Mouse (Mus musculus) gastrocnemius, postnatal 14 days (tissue): ENCODE measurements at regions not wholly inside any gene's neighbourhood (a gene's known extent, or its start where the extent isn't known, plus 50 kb on each side); places are given as distances from the start of the nearest gene placed in this dataset.

Experiments used
- DNase-seq: peaks from one replicate; pipeline ENCODE4 v3.0.0; 2021; ENCODE audit warnings: mixed read lengths
- intact Hi-C: fragments of 180-260 bp; cut with DNase I; formaldehyde crosslinking; loops from one replicate; pipeline ENCODE4 v1.15.1; 2025; ENCODE audit warnings: low total_unique reads

DNA sequence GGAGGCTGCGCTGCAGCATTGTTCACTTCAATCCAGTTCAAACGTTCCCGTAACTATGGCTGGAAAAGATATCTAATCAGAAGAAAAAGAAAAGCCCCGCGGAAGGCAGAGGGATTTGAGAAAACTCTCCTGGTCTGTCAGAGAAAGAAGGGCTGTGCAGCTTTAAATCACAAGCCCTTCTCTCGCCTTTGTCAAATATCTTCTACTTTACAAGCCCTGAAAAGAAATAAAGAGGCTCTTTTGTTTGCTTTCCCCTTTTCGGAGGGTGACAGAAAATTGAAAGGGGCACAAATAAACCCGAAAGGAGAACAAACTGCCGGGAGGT lies 156.1 kb upstream of the Smim15 start:
- intact Hi-C loops: loop anchor here (10.0 kb wide), 2 partner anchors 133 to 157 kb away; partner anchors contain the start of gene Smim15
- no peak for DNase-seq

DNA sequence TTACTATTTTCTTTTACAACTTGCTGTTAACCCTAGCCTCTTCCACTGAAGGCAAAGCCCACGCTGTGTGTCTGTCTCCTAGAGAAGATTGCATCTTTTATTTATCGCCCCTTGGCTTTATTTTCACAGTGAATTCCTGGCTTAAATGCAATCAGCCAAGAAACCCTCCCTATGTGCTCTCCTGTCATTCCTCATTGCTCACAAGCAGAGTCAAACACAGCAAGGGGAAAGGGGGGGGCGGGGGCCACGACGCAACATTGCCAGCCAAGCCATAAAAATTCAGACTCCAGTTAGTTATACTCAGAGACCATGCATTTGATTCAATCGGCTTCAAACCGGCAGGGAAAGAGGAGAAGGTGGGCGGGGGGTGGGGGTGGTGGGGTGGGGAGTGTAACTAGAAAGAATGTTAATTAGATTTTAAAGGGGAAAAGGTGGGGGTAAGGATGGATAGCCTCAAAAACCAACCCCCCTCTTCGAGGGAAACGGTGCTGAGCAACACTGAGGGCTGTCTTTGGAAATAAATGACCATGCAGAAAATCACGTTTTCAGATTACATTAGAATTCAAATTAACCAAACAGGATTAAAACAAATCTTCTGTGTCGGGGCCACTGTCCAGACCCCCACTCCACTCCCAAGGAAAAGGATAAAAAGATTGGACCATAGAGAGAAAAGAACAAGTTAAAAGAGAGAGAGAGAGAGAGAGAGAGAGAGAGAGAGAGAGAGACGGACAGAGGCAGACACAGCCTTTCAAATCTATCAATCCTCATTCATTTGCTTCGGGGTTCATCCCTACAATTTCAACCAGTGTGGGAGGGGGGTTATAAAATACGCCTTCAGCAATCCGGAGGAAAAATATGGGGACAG lies 156.6 kb upstream of the Smim15 start:
- intact Hi-C loops: loop anchor here (10.0 kb wide), 2 partner anchors 133 to 157 kb away; partner anchors contain the start of gene Smim15
- no peak for DNase-seq

DNA sequence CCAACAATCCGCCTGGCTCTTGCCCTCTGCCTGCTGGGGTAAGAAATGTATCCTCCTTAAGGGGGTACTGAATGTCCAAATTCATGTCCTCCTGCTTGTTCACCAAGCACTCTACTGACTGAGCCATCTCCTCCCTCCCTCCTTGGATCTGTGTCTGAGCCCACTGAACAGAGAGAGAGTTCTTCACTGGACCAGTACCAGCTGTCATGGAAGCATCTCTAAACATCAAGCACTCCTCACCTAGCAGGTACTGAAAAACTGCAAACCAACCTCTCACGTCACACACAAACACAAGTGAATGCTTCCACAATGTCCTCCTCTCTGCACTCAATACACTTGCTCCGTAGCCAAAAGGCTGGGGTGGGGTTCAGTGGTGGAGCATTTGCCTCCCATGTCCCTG lies 159.4 kb upstream of the Smim15 start:
- DNase-seq: no peak
- intact Hi-C loops: loop anchor here (10.0 kb wide), 2 partner anchors 130 to 160 kb away; partner anchors contain the start of gene Smim15

DNA sequence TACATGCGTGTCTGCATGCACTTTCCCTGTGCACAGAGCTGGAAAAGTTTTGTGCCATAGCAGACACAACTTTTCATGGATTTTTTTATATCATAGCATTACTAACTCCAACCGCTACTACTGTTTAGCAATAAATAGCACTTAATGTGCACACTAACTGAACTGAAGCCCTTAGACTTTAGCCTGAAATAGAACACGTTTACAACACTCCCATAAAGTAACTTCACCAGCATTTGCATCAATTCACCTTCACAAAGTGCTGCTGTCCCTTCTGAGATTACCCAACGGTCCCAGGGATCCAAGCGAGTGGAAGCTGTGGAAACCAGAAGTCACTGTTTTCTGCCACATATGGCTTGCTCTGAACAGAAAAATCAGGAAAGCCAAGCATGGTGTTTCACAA lies 161.9 kb upstream of the Smim15 start:
- intact Hi-C loops: loop anchor here (10.0 kb wide), 2 partner anchors 128 to 162 kb away; partner anchors contain the start of gene Smim15

DNA sequence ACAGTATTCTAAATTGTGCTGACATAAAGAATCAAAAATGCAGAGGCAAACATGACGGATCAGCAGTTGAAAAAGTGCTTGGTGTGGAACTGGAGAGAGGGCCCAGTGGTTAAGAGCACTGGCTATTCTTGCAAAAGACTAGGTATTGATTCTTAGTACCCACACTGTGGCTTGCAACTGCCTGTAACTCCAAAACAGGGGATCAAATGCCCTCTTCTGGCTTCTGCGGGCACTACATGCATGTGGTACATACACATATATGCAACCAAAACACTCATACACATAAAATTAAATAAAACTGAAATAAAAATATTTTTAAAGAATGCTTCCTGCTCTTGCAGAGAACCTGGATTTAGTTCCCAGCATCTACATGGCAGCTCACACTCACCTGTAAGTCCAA lies 163.7 kb upstream of the Smim15 start:
- intact Hi-C loops: loop anchor here (10.0 kb wide), 2 partner anchors 126 to 164 kb away; partner anchors contain the start of gene Smim15
- DNase-seq: no peak

More for the DNA sequence above, 161.9 kb upstream of the Smim15 start:
- no peak for DNase-seq

DNA sequence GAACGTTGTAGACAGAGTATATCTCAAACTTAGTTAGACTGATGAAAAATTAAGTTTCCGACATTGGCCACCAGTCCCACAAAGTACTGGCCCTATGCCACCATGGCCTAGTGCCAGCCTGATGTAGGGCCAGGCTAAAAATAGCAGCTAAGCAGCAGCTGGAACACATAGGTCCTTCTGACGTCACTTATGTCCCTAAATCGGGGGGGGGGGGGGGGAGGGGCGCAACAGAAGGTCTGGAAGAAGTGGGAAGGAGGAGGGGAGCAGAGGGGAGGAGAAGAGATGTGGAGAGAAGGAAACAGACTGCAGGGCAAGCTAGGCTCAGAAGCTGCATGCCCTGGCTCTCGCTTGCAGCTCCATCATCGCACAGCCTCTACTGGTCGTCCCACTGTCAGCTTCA lies 164.7 kb upstream of the Smim15 start:
- DNase-seq: peak; percentile 33
- intact Hi-C loops: no loop called here

DNA sequence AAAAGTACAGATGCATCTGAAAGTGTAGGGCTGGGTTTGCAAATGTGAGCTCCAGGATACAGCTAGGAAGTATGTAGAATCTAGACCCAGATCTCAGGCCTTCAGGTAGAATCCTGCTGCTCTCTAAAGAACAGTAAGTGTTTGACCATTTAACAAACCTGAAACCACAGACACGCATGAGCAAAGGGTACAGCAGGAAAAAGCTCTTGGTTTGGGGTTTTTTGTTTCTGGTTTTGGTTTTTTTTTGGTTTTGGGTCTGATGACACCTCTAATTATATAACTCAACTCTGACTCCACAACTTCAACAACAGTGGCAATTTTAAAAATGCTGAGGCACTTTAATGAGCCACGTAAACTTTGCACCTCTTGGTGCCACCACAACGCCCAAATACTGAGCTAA lies 165.3 kb upstream of the Smim15 start:
- intact Hi-C loops: no loop called here
- DNase-seq: no peak

DNA sequence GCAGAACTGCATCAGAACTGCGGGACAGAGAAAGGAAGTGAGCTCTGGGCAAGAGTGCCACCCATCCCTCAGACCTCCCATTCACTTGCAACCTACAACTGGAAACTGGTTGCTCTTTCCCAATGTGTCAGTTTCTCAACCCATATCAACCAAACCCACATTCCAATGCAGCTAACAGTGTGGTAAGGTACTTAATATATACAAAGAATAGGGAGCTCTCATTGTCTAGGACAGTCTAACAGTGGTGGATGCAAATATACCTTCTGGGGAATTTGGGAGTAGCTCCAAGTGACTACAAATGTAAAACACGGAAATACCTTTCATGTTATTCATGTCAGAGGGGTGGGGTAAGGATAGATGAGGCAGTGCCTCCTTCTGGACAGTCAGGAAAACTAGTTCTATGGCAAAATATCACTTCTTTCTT lies 171.0 kb upstream of the Smim15 start:
- no peak for DNase-seq
- intact Hi-C loops: no loop called here

DNA sequence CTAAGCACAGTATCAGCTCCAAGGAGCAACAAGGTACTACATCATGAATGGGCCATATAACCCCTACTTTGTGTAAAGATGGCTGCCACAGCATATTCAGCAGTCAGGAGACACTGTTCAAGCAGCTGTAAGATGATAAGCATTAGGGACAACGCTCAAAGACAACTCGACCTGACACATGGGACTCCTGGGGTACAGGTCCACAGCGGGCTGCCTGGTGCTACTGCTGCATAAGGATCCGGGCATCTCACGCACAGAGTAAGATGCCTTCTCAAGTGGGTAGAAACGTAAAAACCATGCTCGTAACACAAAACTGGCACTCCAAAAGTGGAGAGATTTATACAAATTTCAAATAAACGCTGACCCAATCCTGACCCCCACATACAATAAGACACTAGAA lies 171.7 kb upstream of the Smim15 start:
- intact Hi-C loops: no loop called here
- DNase-seq: no peak

DNA sequence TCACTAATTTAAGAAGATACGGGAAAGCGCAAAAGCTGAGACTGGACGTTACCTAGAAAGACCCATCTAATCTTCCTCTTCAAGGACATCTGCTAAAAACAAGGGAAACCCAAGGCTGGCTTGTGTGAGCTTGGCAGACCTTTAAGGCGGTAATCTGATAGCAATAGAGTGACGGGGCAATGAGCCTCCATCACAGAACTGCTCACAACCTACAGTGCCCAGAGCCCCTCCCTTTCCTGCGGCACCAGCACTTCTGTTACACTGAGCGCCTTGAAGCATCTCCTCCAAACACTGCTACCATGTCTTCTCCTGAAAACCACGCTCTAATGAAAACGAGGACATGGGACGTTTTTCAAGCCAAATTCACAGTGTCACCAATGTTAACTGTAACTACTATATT lies 172.1 kb upstream of the Smim15 start:
- DNase-seq: no peak
- intact Hi-C loops: no loop called here

DNA sequence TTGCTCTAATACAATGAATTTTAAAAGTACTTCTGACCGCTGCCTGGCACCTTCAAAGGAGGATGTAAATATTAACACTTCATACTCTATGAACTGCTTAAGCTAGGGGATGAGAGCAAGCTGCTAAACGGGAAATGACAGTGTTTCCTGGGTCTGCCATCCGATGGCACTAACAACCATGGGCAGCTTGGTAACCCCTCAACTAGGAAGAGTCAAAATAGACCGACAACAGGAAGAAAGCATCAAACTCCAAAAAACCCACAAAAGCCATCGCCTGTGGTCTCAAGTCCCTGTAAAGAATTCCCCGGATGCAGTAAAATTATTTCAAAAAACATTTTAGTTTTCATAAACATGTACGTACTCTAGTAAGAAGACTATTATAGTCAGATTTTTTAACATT lies 175.3 kb upstream of the Smim15 start:
- no peak for DNase-seq
- intact Hi-C loops: no loop called here

DNA sequence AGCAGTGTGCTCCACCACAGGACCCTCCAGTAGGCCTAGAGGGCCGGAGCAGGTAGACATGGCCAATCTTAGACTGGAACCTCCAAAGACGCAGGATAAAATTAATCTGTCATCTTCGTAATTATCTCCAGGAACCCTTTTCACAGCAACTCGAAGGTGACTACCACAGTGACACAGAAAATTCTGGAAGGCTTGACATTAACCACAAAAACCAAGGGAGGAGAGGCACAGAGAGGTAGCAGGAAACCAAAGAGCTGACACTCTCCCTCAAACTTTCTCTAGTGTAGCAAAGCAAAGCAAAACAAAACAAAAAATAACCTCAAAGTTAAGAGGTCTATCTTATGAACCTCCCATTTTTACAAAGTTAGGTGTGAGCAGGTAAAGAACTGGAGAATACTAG lies 177.4 kb upstream of the Smim15 start:
- no peak for DNase-seq
- intact Hi-C loops: no loop called here

DNA sequence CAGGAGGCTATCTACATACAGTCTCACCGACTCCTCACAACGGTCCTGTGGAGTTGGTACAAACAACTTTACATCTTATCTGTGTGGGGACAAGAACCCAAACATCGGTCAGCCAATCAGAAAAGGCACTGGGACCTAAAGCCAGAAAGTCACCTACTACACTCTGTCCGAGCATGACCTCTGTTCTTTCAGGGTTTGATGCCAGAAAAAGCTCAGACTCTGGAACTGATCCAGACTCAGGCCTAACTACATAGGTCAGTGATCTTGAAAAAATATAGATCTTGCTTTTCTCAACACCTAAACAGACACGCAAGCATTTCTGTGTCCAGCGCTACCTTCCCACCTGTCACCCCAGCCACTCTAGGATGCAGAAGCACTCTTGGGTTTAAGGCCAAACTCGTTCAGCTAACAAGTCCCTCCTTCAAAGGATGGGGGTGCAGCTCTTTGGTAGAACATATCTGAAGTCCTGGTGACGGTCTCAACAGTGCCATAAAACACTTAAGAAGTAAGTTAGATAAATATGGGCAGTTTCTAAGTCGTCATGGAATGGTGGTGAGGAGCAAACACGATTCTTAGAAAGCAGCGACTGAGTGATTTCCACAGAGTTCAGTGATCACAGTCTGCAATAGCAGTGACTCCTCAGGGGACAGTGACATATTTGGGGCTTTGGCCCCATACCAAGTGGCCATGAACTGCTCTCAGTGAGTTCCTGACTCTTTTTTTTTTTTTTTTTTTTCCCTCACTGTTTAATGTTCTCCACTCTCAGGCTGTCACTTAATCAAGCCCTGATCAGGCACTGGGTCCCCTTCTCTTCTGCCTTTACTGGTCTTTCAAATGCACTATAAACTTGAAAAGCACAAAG lies 181.2 kb upstream of the Smim15 start:
- DNase-seq: no peak
- intact Hi-C loops: no loop called here

DNA sequence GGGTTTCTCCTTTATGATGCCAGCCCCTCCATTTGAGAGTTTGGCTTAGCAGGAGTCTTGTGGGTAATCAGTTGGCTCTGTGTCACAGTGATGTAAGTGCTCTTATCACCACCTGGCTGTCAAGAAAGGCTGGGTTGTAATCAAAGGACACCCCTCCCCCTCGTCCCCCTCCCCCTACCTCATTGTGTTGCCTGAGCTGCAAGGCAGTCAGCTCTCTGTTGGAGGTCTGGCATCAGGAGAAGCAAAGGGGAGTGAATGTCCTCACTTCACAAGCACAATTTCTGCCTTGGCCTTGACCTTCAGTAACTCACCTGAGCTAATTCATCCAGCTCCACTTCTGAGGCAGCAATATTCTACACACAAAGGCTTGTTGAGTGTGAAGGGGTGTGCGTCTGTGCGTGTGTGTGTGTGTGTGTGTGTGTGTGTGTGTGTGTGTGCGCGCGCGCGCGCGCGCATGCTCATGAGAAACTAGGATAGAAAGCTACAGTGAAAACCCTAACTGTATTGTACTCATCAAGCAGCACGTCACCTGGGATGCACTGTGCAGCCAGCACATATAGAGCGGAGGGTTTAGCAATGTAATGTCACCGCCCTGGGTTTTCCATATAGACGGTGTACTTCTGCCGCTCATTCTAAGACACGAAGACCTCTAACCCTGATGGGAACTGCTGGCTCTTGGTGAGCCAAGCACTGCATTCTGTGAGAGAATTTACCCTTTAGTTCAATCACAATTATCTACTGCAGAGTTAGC lies 182.7 kb upstream of the Smim15 start:
- no peak for DNase-seq
- intact Hi-C loops: no loop called here

DNA sequence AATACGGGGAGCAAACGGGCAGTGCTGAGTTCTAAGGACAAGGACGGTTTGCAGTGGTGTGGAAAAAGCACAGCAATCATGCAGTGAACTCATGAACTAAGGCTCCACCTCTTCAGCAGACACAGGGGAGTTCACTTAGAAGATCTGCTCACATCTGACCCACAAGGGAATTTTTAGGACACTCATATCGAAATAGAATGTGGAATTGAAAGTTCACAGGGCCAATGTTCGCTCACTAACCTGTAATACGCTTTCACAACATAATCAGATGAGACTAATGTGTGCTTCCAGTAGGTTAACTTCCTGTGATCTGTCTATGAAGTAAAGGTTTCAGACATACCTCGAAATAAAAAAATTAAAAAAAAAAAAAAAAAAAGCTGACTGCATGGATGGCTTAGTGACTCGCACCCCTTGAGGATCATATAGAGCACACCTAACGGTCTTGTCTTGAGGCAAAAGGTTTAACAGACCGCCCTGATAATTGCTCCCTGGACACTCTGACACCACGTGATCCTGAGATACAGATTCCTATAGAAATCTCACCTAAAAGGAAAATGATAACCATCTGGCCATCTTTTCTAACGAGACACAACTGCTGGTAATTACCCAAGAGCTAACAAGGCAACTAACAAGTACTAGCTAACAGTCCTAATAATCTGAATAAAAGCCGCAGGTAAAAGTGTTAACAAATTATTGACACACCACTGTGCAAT lies 187.0 kb upstream of the Smim15 start:
- no peak for DNase-seq
- intact Hi-C loops: no loop called here

DNA sequence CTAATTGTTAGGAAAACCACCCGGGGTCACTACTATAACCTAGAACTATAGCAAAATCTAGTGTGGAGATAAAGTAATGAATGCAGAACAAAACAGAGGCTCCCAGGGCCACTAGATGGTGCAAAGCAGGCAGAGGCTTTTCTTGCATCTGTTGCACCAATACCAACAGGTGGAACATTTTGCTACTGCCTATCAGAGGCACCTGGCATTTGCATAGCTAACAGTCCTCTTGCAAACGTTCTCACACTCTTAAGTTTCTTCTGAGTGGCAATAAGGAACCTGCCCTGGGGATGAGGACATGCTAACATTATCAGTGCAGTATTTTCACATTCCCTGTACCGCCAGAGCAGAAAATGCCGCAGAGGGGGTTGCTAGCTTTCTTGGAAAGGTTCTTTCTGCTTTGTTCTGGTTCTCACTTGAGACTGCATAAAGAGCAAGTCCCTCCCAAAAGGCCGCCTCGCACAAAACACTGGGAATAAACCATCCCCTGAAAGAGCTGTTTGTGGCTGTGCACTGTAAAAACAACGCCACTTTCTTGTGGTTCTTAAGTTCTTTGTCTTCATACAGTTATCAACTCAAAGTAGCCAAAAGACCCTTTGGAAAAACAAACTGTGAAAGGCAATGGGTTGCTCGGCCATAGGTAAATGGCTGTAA lies 193.2 kb upstream of the Smim15 start:
- no peak for DNase-seq
- intact Hi-C loops: no loop called here

DNA sequence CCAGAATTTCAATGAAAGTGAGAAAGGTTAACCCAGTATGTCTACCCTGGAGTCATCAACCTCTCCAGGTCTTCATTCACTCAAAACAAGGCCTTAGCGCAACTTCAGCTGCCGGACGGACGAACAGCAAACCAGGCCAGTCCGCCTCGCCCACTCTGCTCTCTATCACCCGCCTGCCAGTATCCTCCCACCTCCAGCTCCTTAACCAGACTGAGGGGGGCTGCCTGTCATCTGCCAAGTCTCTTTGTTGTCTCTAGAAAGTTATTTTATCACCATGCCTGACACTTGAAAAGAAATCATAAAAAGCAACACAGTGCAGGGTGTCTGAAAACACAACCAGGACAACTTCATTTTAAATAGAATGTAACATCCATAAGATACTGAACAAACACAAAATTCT lies 195.4 kb upstream of the Smim15 start:
- intact Hi-C loops: no loop called here
- no peak for DNase-seq

DNA sequence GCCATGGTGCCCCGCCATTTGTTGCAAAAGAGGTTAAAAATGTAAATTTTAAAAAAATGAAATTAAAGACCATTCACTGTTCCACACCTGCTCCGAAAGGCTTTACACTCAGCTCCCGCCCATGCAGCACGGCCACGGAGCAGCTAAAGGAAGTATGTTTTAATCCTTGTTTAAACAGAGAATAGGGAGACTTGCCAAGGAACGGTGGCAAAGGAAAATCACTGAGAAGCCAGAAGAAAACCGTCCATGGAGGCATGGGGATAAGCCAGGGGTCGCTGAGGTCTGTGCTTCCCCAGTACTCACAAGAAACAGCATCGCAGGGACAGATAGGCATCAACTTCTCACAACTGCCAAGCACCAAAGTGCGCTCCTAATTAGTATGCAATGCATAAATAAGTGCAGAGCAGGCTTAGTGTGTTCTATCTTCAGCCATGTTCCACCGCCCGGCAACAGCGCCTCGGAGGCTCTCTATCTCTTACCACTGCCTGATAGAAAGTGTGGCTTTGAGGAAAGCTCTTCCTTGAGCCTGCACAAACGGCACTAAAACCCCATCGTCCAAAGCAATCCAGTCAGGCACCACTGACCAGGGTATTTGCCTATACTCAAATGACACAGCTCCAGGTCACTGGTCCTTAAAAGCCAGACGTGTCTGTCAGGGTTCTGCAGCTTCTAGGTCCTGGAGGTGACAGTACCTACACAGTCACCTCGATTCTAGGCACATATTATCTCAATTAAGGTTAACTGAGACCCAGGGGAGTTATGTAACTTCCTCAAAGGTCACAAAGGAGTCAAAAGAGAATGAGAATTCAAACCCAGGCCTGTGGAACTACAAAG lies 196.8 kb upstream of the Smim15 start:
- intact Hi-C loops: no loop called here
- no peak for DNase-seq
